Mouse (Mus musculus) heart, postnatal 36 days (tissue): ENCODE data around the gene Gtf3c5. TPM values are rescaled to one million over a fixed set of nuclear protein-coding genes. Genes with fewer than 3 reads are reported as not detected.

Experiments used
- DNase-seq, 2 experiments: peaks; one replicate each; pipeline ENCODE4 v3.0.0; 2021 to 2022
- intact Hi-C: fragments of 180-260 bp; cut with DNase I; formaldehyde crosslinking; loops from one replicate; pipeline ENCODE4 v1.15.1; 2025
- total RNA-seq, 2 experiments: library from RNA; stranded (reverse); gene quantifications; 2 replicates each; pipeline ENCODE4 v1.2.3; 2021

The Gtf3c5 gene
- total RNA-seq, 2 experiments from 2014 or later = 9.6 to 11.5 TPM

- no peak for DNase-seq
- intact Hi-C loops = no loop called here
Observed at GRCm38 (mm10) chr2:28610716-28611406, 27.3 kb upstream of the Gtf3c5 start.

- intact Hi-C loops = no loop called here
- DNase-seq = no peak
Observed at GRCm38 (mm10) chr2:28609851-28610250, 26.3 kb upstream of the Gtf3c5 start.

GRCm38 (mm10) chr2:28607341-28608165 lies 24.0 kb upstream of the Gtf3c5 start:
- intact Hi-C loops = no loop called here
- no peak for DNase-seq

GRCm38 (mm10) chr2:28606601-28607340 lies 23.2 kb upstream of the Gtf3c5 start:
- no peak for DNase-seq

GRCm38 (mm10) chr2:28605789-28606541 lies 22.4 kb upstream of the Gtf3c5 start:
- DNase-seq = no peak
- intact Hi-C loops = no loop called here

More at GRCm38 (mm10) chr2:28606601-28607340, 23.2 kb upstream of the Gtf3c5 start:
- intact Hi-C loops = no loop called here

- intact Hi-C loops = no loop called here
- no peak for DNase-seq
Observed at GRCm38 (mm10) chr2:28603542-28603941, 20.0 kb upstream of the Gtf3c5 start.

GRCm38 (mm10) chr2:28601720-28602590 lies 18.4 kb upstream of the Gtf3c5 start:
- DNase-seq = no peak
- intact Hi-C loops = no loop called here

- intact Hi-C loops = no loop called here
- no peak for DNase-seq
Observed at GRCm38 (mm10) chr2:28599569-28599900, 16.0 kb upstream of the Gtf3c5 start.

- intact Hi-C loops = no loop called here
- DNase-seq = no peak
Observed at GRCm38 (mm10) chr2:28598692-28599568, 15.4 kb upstream of the Gtf3c5 start.

- no peak for DNase-seq
- intact Hi-C loops = no loop called here
Observed at GRCm38 (mm10) chr2:28597733-28598547, 14.4 kb upstream of the Gtf3c5 start.

- intact Hi-C loops = no loop called here
- no peak for DNase-seq
Observed at GRCm38 (mm10) chr2:28596998-28597397, 13.4 kb upstream of the Gtf3c5 start.

GRCm38 (mm10) chr2:28596021-28596420 lies 12.5 kb upstream of the Gtf3c5 start:
- intact Hi-C loops = no loop called here
- no peak for DNase-seq

- peak; percentile 57 to 65 for DNase-seq
- intact Hi-C loops = loop anchor here (1.0 kb wide), 1 partner anchor 29 kb away; no protein-coding TSS in a partner anchor
Observed at GRCm38 (mm10) chr2:28592809-28593208, 9.3 kb upstream of the Gtf3c5 start.

- DNase-seq = no peak
- intact Hi-C loops = no loop called here
Observed at GRCm38 (mm10) chr2:28591479-28591878, 7.9 kb upstream of the Gtf3c5 start.

- intact Hi-C loops = loop anchor here (10.0 kb wide), 1 partner anchor 1674 kb away; the partner anchor contains the start of genes Med22, Rpl7a, Surf1 and Surf2
- DNase-seq = no peak
Observed at GRCm38 (mm10) chr2:28588574-28588973, 5.0 kb upstream of the Gtf3c5 start.

- intact Hi-C loops = loop anchor here (1.0 to 10.0 kb wide), 2 partner anchors 71 to 1671 kb away; partner anchors contain the start of genes Med22, Rpl7a, Surf1 and Surf2
- no peak for DNase-seq
Observed at GRCm38 (mm10) chr2:28585730-28586129, 2.2 kb upstream of the Gtf3c5 start.

GRCm38 (mm10) chr2:28585043-28585571 lies 1.6 kb upstream of the Gtf3c5 start:
- peak; percentile 76 to 79 for DNase-seq
- intact Hi-C loops = loop anchor here (1.0 to 10.0 kb wide), 2 partner anchors 71 to 1670 kb away; partner anchors contain the start of genes Med22, Rpl7a, Surf1 and Surf2
